Mouse (Mus musculus) thymus, adult 18-20 months (tissue): ENCODE data around the gene Ilf3.
"Not testable (repeated sequence)": the region's sequence is repeated elsewhere in the genome, so short reads cannot be mapped to it uniquely, and the experiment has no call there.

Experiments
- DNase-seq, 2 experiments: peaks; one replicate each; pipeline ENCODE4 v3.0.0; 2022; ENCODE audit warnings: mixed read lengths in 2 of 2

Ilf3 gene

DNA sequence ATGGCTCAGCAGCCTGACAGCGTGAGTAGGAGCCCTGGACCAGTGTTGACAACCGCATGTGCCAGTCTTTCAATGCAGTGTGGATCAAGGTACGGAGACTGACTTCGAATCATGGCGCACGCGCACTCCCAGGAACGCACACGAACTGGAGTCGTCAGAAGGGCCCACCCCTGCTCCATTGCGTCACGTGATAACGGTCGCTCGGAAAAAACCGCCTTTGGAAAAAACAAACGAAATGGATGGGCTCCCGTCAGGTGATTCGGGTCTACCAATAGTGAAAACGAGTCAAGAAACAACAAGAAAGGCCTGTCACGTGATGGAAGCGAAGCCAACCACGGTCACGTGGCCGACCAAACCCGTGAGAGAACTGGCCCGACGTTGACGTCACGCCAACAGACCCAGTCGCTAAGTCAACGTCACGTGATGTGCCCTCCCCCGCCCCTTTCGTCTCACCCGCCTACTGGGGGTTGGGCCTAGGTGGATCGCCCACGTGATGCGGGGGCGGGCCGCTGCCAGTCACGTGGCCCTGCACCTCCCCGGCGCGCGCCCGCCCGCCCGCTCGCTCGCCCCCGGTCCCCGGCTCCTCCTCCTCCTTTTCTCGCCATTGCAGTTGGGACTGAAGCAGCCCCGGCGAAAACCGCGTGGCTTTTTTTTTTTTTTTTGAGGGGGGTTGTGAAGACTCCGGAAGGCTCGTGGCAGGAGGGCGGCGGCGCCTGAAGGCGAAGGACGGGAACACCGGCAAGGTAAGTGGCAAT, at the start of gene Ilf3:
TSS of gene Ilf3 (plus strand) at position 515 of the 755 bp plus-strand sequence.
- peak; percentile 99 to 100 for DNase-seq

- no peak for DNase-seq
Observed at GRCm38 (mm10) chr9:21318792-21319191, 48.9 kb upstream of the Ilf3 start.

GRCm38 (mm10) chr9:21319503-21319902, 48.2 kb upstream of the Ilf3 start:
- no peak for DNase-seq

DNA sequence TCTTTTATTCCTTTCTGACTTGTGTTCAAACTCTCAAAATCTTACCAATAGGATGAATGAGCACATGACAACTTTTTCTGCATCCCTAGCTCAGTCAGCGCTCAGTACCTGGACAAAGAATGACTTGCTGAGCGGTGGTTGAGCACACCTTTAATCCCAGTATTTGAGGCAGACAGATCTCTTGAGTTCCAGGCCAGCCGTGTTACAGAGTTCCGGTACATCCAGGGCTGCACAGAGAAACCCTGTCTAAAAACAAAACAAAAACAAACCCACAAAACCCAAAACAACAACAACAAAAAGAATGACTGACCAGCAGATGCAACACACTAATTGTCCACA, 47.4 kb upstream of the Ilf3 start:
- no peak for DNase-seq

GRCm38 (mm10) chr9:21320619-21321512, 46.8 kb upstream of the Ilf3 start, which contains the start of gene Slc44a2:
Gene Slc44a2 (plus strand): TSS chr9:21320698.
- peak; percentile 79 to 82 for DNase-seq

DNA sequence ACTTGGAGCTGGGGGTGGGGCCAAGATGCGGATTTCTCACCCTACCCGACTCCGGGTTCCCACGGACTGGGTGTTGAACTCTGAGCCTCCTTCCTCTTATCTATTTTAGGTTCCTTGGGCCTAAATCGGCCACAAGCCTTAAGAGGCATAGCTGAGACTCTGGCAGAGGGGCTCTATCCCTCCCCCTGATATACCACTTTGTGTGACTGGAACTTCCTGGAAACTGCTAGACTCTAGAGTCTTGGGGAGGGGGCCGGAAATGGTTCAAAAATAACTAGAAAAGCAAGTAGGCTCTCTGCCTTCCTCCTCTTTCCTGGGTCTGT, 46.2 kb upstream of the Ilf3 start:
- peak; percentile 46 to 76 for DNase-seq

DNA sequence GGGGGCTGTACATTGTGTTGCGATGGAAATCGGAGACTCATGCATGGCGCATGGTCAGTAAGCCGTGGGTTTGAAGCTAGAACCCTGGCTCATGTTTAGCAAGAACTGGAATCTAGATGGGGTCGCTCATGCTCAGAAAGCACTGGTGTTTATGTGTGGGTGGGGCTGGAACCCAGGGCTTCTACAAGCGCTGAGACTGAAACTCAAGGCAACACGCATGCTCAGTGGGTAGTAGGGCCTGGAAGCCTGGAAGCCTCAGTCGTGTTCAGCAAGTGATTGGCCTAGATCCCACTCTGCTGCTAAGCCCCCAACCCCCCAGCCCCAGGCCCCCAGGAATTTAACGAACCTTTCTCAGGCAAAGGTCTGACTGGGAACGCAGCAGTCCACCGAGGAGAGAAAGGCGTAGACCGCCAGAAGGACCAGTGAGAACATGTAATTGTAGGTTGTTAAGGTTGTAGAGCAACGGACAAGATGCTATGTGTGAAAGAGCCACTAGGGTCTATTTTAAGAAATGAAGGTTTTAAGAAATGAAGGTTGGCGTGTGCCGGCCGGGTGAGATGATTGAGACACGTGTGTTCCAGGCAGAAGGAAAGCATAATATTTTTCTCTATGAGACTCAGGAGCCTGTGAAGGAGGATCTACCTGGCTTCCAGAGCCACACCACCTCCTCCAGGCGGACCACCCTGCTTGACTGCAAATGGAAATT, 45.3 kb upstream of the Ilf3 start:
- peak in 1 of 2 experiments; percentile 78 for DNase-seq

GRCm38 (mm10) chr9:21322917-21323297, 44.8 kb upstream of the Ilf3 start:
- DNase-seq, result not testable (repeated sequence)

GRCm38 (mm10) chr9:21324269-21324668, 43.4 kb upstream of the Ilf3 start:
- no peak for DNase-seq

GRCm38 (mm10) chr9:21327569-21327968, 40.1 kb upstream of the Ilf3 start:
- peak in 1 of 2 experiments; percentile 52 for DNase-seq

DNA sequence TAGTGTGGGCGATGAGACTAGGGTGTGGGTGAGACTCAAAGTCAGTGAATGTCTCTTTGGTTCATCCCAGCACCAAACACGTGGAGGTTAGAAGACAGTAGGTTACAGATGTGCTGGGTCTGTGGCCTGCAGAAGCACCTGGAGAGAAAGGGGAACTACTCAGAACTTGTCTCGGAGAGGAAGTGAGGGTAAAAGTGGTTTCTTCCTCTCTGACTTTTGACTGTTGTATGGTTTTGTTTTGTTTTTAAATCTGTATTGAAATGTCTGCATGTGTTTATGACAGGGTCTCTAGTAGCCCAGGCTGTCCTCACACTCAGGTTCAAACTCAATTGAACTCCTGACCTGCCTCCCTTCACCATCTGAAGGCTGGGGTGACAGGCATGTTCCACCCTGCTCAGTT, 39.6 kb upstream of the Ilf3 start:
- DNase-seq, result peak; percentile 57 to 82

- no peak for DNase-seq
Observed at GRCm38 (mm10) chr9:21329041-21329440, 38.6 kb upstream of the Ilf3 start.

DNA sequence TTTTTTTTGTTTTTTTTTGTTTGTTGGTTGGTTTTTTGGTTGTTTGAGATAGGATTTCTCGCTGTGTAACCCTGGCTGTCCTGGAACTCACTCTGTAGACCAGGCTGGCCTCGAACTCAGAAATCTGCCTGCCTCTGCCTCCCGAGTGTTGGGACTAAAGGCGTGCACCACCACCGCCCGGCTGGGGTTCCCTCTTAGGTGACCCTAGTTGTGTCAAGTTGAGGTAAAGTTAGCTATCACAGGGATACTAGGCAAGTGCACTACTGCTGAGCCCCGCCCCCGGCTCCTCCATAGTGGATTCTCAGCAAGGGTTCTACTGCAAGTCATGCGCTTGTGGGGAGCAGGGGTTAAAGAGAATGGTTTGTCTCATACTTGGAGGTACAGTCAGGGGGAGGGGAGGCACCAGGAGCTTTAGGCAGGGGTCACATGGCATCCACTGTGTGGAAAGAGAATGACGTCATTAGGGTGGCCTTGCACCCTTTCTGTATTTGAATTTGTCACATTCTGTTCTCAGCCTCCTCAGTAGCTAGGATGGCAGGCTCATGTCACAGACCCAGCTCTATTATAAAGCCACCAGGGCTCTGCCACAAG, 37.9 kb upstream of the Ilf3 start:
- DNase-seq, result no peak

GRCm38 (mm10) chr9:21331365-21332140, 36.1 kb upstream of the Ilf3 start:
- no peak for DNase-seq

DNA sequence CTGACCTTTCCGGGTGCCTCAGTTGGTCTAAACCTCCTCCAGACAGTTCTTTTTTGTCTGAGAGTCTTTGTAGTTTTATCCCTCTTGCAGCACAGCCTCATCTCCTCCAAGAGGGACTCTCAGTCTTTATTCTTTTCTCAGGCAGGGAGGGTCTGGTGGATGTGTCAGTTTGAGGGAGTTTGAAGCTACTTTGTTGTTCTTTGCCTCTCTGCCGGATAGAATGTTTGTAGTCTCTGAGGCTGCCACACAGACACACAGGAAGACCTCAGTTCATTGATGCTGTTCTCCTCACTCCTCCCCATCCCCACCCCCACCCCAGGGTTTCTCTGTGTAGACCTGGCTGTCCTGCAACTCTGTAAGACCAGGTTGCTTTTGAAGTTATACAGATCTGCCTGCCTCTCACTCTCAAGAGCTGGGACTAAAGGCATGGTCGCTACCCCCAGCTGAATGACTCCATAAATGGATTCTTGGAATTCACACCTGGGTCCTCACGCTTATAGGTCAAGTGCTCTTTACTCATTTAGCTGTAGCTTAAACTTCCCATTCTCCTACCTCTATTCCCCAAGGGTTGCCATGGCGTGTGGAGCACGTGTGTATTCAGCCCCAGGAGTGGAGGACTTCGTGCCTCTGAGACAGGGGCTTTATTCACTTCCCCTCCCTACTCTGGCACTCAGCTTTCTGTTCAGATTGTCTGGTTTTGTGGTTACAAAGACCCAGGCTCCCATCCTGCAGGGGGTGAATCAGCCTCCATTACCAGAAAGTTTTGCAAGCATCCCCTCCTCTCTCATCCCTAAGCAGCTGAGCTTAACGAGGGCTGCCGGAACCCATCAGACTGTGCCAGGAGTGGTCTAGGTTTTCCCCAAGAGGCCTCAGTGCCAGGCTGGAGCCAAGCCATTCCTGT, 35.3 kb upstream of the Ilf3 start:
- DNase-seq, result peak in 1 of 2 experiments; percentile 60

DNA sequence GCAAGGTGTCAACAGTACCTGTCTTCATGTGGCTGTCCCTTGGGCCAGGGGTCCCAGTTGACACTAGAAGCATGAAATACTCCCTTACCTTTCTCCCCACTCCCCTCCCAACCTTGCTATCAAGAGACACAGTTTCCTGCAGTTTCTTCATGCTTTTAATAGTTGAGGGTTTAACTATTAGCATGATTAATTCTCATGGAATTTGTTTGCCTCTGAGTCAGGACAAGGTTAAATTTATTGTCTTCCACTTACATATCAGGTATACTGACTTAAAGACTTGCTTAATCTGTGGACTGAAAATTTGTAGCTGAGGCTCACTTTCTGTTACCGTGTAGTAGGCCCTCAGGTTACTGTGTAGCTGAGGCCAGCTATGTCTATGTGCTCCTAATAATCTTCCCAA, 34.1 kb upstream of the Ilf3 start:
- no peak for DNase-seq

DNA sequence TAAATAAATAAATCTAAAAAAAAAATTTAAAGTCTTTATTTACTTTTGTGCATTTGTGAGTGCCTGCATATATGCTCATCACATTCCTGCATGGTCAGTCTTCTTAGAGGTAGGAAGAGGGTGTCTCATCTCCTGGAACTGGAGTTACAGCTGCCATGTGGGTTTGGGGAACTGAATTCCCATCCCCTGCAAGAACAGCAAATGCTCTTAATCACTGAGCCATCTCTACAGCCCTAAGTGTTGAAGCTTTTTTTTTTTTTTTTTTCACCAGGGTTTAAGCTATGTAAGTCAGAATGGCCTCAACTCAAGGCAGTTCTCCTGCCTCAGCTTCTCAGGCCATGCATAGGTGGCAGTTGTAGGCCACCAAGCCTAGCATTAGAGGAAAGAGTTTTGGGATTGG, 32.9 kb upstream of the Ilf3 start:
- DNase-seq, result no peak

DNA sequence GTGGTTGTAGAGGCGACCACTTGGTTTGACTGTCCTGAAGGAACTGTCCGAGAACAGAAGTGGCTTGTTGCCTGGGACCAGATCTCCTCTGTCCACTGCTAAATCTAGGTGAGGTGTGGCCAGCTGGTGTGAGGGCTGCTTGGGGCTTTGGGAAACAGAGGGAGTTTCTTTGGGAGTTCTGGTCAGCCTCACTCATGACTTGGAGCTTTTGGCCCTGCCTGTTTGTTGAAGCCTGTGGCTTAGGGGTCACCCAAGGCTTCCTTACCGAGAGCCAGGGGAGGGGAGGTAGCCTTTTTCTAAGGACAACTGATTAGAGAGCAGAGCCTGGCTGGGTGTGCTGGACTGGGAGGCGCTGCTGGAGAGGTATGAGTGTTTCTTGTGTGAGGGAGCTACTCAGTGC, 32.3 kb upstream of the Ilf3 start:
- no peak for DNase-seq

GRCm38 (mm10) chr9:21336491-21336890, 31.2 kb upstream of the Ilf3 start:
- no peak for DNase-seq

GRCm38 (mm10) chr9:21337652-21338051, 30.0 kb upstream of the Ilf3 start:
- DNase-seq, result no peak

GRCm38 (mm10) chr9:21340411-21340810, 27.3 kb upstream of the Ilf3 start:
- no peak for DNase-seq
